Mouse (Mus musculus): ENCODE results near the gene Mafb.

DNA sequence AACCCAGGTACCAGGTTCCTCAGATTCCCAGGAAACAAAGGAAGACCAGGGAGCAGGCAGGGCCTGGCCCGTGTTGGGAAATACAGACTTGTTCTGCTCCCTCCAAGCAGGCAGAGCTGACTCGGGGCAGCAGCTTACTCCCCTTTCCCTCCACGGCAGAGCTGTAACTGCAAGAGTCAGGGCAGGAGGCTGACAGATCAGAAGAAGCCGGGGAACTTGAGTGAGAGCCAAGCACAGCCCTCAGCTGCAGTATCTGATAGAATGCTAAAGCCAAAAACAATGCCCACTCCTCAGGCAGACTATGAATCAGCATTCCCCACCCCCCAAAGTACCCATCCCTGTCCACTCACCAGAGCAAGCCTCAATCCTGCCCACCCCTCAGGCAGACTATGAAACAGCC lies 8.0 kb downstream of the Mafb start:
- TF ChIP-seq POLR2A (IDR thresholded peaks at IDR 0.05; ENCODE audit: low read depth, low read length) (no peak), CTCF (conservative IDR thresholded peaks at IDR 0.05; ENCODE audit: insufficient read depth, insufficient read length, low read depth, low read length) (no peak)

Measured in kidney, adult 2 months (tissue).